Mouse (Mus musculus): Measurements from ENCODE around the gene Micu2.
A peak's percentile ranks its signal among the peaks of the same experiment; 100 is the strongest.

Micu2 gene

DNA sequence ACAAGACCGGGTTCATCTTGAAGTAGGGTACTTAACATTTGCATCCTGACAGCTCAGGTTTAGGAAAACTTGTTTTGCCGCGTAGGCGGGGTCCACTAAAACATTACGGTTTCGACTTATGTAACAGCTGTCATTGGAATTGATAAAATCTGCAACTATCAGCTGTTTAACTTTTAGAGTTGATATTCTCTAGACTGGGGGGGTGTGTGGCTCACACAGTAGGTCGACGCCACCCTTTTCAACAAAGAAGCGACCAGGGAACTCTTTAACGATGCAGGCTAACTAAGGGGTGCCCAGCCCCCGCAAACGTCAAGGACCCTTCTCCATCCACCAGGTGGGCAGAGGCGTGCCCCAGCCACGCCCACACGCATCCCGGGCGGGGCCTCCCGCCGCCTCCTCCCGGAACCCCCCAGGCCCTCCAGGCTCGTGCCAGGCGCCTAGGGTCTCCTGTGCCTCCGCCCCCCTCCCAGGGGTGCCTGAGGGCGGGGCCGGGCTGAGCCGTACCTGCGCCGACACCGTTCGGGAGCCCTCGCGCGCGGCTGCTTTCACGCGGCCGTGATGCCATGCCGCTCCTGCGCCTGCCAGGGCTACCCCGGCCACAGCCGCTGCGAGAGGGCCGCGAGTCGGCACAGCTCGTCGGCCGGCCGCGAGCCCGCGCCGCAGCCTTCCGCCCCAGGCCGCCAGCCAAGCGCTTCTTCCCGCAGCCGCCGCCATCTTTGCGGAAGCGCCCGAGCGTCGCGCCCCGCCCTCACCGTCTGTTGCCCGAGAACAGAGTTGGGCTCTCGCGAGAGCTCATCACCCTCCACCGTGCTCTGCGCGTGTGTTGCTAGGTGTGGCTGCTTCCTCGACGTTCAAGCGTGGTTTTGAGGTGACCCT lies at the start of gene Micu2:
Gene Micu2 (minus strand): TSS at position 737 of the 876 bp plus-strand sequence.
- DNase-seq (ENCODE audit: low spot score in 2 of 2) = peak; percentile 70 to 83

DNA sequence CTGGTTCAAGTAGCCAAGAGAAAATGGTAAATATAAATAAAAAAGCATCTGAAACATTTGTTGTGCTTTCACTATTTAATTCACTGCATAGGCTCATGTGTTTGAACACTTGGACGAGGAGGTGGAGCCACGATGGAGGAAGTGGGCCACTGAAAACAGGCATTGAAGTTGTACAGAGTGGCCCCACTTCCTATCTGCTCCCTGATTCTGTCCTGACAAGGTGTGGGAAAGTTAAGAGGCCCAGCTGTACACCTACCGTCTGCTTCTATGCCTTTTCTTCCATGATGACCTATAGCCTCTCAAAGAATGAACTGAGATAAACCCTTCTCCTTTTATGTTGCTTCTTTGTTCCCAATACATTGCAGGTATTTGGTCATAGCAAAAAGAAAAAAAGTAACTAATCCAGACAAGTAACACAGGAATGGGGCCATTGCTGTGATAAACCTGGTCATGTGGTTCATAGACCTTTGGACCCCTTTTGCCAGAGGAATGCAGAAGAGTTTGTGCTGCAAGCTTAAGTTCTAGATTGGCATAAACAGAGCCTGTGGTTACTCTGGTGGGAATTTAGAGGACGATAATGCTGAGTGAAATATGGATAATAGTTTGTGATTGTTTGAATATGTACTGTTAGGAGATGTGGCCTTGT lies 47.7 kb upstream of the Micu2 start:
- DNase-seq (ENCODE audit: low spot score in 2 of 2) = no peak

DNA sequence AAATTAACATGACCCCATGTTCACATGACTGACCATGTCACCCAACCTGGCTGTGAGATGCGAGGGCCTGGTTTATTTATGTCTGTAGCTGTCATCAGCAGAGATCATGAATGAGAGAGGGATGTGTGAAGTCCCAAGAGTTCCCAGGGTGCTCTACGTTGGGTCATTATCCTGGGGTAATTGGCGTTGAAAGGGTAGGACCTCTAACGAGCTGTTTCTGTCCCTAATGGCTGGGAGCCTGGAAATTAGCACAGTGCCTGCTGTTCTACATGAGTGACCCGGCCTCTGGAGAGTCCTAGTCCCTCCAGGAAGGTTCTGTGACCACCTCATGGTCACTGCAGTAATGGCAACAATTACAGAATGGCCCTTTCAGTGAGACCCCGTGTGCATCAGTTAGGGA lies 37.1 kb upstream of the Micu2 start:
- DNase-seq (ENCODE audit: low spot score in 2 of 2) = no peak

DNA sequence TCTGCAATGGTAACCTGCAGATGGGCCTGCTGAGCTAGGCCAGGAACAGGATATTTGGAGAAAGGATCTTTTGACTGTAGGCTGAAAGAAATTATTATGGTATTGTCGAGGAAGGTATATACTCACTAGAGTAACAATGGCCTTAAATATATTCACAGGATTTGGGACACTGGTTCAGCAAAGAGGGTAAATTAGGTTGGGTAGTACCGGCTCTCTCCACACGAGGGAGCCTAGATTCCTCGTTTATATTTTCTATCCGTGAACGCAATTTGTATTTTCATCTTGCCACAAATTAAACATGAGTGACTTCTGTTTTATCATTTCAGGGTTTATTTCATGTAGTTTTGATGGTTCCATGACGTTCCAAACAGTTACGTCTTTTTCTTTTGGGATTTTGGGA lies 35.5 kb upstream of the Micu2 start:
- peak; percentile 42 to 45 for DNase-seq (ENCODE audit: low spot score in 2 of 2)

DNA sequence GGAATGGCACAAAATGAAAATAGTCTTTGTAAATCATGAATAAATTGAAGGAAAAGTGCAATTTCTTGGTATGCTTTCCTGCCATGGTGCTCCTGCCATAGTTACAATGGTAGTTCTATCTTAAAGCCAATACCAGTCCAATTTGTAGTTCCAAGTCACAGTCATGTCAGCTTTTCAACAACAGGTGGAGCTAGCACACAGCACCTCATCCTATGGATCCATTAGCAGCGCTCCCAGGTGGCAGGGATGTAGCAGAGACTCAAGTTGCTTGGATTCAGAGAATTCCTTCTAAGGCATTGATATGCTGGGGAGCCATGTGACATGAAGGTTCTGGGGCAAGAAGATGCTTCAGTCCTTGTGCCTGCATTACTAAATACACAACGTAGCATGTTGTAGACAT lies 19.8 kb upstream of the Micu2 start:
- DNase-seq (ENCODE audit: low spot score in 2 of 2) = no peak

DNA sequence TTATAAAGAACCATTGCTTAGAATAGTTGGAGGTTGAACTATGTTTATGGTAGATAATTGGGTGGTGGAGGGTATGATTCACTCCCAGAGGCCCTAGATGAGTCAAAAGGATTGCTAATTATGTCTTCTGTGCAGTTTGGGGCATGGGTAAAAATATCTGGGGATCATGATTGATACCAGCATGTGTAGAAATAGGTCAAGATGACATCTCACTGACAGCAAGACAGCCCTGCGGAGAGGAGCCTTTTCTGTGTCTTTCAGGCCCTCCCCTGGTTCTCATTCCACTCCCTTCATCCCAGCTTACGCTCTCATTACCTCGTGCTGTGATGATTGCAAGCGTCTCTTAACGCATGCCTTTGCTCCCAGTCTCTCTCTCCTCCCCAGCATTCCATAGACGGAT lies 4.8 kb upstream of the Micu2 start:
- no peak for DNase-seq (ENCODE audit: low spot score in 2 of 2)

DNA sequence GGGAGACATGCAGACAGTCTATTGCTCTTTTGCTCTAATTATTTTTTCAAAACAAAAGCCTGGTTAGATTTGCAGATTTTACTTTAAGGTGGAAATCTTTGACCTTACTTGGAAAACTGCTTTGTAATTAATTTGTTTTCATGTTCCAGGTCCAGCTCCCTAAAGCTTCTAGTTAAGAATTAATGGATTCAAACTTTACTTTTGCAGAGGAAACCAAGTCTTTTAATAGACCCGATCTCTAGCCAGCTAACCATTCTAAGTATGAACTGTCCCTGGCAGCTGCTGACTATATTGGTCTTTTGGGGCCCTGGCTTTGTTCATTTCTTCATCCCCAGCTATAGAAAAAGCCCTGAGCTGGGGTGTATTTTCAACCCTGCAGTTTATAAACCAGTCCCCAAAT lies 3.1 kb upstream of the Micu2 start:
- DNase-seq (ENCODE audit: low spot score in 2 of 2) = no peak

DNA sequence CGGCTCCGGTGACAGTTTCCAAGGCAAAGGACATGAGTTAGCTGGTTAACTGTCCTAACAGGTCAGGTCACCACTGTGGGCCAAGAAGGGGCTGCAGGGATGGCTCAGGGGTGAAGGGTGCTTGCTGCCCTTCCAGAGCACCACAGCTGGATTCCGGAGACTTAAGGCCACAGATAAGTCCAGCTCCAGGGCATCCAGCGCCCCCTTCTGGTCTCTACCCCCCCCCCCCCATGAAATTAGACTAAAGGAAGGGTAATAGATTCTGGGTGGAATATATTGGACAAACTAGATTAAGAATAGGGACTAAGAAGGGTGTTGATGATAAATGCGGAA lies 306 bp upstream of the Micu2 start:
- no peak for DNase-seq (ENCODE audit: low spot score in 2 of 2)

DNA sequence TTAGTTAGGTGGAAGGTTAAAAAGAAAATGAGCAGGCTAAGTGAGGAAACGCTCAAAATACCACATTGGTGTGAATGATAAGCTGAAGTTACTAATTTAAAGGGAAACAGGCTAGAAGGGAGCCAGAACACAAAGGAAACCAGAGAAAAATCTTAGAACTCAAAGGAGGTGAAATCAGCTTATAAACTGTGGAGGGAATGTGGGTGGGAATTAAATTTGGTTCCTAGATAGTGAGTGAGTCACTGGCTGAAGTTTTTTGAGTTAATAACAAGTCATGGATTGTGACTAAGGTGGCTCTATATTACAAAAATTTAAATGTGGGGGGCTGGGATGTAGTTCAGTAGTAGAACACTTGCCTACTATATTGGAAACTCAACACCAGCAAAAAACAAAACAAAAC lies 1.6 kb downstream of the Micu2 start:
- no peak for DNase-seq (ENCODE audit: low spot score in 2 of 2)

DNA sequence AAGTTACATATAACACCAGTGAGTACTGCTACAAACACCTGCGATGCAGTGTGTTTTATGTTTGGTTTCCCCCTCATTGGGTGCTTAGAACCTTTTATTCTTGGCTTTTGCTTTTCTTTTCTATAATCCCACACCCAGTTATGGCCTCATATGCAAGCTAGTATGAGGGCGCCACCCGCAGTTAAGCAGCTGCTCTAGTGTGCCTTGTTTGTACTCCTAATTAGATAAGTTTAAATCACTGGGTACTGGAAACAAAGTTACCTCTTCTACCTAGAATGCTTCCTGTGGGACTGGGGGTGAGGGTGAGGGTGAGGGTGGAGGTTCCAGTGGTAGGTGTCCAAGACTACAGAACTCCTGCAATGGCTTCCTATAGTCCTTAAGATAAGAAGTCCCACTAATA lies 2.9 kb downstream of the Micu2 start:
- DNase-seq (ENCODE audit: low spot score in 2 of 2) = no peak

DNA sequence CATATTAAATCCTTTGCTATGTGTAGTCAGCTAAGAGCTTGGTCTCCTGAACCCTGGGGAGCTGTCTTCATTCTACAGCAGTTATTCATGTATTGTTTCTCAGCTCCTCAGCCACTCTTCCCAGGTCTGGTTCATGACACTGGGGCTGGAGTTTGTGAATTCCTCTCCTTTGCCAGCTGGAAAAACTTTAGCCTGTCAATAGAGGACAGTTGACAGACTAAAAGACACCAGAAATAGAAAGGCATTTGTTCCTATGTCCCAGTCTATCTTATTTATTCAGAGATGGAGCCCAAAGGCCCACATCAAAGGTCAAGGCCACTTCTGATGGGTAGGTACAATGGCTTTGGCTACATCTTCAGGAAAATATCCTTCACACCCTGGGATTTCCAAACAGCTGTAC lies 7.3 kb downstream of the Micu2 start:
- DNase-seq (ENCODE audit: low spot score in 2 of 2) = no peak

DNA sequence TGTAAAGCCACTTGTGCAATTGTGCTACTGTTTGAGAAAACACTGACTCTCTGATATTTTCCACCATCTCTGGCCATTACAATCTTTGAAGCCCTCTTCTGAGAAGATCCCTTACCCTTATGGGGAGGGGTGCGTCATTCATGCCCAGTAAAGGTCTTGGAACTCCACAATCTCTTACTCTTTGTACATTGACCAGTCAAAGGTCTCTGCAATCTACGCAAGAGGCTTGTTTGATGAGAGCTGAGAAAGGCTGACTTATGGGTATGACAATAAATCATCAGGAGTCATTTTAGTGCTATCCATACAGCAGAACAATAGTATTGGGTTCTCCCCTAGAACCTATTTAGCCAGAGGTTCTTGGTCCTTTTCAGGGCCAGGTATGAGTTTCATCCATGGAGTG lies 9.9 kb downstream of the Micu2 start:
- no peak for DNase-seq (ENCODE audit: low spot score in 2 of 2)

DNA sequence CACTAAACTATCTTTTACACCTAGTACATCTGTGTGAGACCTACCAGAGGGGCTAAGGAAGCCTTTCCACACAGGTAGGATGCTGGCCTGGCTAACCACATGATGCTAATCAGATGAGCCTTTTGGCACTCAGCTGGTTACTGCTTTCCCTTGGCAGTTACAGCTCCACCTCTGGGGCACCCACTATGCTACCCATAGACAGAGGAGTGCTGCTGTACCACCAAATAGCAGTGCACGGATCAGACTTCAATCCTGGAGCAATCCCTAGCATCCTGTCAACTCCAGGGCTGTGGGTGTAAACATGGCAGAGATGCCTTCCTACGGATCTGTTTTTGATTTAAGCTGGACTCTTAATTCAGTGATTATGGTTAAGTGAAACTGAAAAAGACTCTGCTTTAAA lies 13.3 kb downstream of the Micu2 start:
- no peak for DNase-seq (ENCODE audit: low spot score in 2 of 2)

DNA sequence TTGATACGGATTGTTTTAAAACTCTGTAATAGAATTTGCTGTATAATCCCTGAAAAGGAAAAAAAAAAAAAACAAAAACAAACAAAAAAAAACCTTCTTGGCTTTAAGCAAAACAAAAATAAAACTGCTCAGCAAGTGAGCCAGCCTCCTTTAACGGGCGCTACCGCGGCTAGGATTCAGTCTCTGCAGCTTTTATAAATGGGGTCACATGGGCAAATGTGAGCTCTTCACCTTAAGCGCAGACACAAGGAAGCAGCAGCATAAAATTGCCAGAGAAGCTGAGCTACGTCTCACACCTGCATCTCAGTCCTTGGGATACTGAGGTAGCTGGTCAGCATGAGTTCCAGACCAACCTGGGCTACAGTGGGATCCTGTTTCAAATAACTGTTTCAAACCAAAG lies 16.6 kb downstream of the Micu2 start:
- no peak for DNase-seq (ENCODE audit: low spot score in 2 of 2)

DNA sequence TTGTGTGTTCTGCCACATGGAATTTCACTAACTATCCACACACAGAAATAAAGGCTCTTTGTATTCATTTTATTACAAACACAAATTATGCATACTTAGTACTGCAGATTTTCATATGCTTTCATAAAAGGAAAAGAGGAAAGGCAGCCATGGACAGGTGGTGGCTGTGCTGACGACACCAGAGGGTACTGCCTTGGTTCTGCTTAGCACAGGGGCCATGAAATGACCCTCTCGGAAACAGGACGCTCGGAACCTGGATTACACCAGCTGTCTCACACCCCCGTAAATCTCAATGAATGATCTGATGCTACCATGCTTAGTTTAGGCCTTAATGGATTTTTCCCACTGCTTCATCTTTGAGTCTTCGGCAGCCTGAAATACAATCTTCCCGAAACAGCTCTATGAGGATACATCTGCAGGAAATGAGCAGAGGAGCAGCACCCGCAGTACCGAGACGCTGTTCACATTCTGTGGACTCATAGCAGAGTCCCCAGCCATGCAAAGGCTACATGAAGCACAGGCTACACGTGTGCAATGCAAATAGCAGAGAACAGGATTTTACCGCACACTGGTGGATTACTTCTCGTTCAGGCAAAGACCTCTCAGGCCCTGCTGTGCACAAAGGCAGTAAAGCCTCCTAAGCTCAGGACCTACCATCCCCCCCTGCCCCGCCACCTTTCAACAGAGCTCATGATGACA lies 17.2 kb downstream of the Micu2 start:
- no peak for DNase-seq (ENCODE audit: low spot score in 2 of 2)

DNA sequence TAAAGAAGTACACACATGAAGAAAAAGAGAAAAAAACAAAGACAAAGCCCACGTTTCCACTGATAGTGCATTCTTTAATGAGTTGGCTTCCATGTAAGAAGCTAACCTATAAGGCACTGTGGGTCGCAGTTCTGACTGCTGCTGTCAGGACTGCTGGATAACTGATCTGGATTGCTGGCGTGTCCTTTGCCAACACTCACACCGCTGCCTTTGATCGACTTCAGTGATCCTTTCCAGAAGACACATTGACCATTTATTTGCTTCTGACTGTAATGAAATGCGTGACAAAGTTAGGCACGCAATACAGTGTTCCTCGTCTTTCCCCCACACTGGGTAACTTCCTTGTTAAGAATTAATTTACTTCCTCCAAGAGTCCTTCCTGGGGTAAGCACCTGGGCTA lies 18.3 kb downstream of the Micu2 start:
- DNase-seq (ENCODE audit: low spot score in 2 of 2) = no peak

DNA sequence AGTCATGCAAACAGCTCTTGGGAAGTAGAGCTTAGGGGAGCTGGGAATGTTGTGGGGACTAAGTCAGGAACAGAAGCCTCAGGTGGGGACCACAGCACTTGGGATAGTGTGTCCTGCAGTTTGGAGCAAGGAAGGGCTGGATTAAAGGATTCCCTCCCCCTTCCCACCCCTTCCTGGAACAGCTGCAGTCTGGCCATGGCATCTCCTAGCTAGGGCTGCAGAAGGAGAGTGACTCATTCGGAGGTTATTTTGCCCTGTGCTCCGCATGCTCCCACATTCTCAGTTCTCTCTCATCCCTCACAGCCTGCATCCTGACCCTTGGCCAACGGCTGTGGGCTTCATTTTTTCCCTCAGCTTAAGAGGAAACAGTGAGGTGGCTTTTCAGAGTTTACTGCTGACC lies 18.9 kb downstream of the Micu2 start:
- DNase-seq (ENCODE audit: low spot score in 2 of 2) = peak in 1 of 2 experiments; percentile 5

DNA sequence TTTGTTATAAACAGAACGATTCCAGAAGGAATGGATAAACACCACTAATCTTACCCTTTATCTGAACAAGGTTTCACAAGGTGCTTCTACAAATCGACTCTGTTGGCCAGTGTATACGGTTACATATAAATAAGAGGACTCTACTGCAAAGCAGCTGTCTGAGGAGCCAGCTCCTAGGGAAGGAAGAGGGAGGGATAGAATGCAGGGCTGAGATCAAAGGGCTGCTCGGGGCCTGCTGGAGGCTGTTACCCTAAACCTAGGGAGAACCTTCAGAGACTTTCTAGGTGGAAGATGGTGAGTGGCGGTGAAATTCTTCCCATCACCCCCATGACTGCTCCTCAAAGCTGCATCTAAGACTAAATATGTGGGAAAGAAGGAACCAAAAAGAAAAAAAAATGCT lies 20.9 kb downstream of the Micu2 start:
- no peak for DNase-seq (ENCODE audit: low spot score in 2 of 2)

DNA sequence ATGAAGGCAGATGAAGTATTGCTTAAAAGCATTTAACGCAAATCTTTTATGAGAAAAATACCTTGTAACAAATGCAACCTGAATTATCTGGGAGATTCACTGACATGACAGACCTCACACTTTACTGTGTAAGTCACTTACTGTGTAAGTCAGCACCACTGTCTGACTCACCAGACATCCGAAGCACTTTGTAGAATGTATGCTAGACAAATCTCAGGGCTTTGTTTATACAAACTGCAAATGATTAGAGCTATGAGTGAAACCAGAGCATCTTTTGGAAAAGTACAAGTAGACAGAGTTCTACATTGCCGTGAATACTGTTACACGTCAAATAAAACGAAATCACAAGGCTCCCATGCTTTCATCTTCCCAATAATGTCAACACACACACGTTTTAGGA lies 23.4 kb downstream of the Micu2 start:
- DNase-seq (ENCODE audit: low spot score in 2 of 2) = no peak

DNA sequence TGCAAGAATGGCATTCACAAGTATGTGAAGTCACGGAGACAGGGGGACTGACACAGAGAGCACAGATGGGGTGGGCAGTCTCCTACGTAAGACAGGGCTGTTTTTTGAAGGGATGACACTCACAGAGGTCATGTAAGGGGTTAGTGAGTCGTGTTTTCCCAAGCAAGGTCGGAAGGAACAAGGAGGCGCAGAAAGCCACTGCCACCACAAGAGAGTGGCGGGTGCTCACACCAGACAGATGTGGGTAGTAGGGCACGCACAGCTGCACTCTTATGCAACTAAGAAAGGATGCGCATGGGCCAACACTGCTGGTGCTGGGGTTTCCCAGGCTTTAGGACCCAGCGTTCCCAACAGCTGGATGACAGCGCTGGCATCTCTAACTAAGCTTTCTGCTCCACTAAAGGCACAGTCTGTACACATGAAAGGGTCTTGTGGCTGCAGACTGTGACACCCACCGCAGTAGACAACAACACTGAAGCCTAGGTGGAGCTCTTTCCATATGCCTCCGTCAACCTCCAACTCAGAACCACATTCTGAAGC lies 27.0 kb downstream of the Micu2 start:
- DNase-seq (ENCODE audit: low spot score in 2 of 2) = no peak

DNA sequence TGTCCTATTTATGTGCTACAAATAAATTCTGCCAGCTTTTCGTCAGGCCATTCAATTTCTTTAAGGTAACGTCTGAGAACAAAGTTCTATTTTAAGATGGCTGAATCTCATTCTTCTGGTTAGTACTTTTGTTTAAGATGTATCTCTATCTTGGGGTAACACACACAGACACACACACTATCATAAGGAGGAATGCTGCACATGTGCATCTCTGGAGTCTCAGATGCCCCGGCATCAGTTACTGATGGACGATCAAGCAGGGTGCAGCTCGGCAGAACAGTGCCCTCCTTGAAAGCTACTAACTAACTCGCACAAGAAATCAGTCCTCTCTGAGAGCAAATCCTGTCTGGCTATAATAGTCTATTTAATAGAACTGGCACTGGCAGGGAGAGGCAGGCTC lies 30.2 kb downstream of the Micu2 start:
- no peak for DNase-seq (ENCODE audit: low spot score in 2 of 2)

DNA sequence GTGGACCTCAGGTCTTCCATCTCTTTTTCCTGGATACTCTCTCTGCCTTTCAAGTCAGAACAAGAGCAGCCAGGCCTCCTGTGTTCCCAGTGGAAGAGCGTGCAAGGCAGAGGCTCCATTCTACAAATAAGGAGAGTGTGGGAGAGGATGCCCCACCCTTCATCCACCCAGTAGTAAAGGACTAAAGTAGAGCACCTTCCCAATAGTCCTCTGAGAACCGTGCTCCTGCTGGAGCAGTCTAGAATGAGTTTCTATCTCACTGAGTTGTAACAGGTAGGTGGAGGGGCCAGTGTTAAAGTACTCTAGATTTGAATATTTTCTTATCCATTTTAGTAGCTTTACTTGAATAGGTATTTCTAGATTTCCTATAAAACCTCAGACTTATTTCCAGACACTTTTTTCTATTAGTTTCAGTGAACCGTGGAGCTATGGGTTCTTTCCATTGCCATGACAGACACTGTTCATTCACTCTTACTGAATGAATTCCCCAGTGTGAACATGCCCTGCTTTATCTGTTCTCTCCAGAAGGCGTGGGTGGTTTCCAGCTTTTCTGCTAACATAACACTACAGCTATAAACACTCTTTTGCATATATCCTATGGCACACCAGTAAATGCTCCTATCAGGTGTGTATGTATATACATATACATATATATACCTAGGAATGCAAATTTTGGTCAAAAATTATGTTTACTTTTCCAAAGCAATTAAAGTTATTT lies 31.8 kb downstream of the Micu2 start:
- no peak for DNase-seq (ENCODE audit: low spot score in 2 of 2)

All from urinary bladder, postnatal 36 days (tissue).